Mouse (Mus musculus) brain, embryonic 14.5 days (tissue): Measurements from ENCODE around the gene Epha6. TPM values are rescaled to one million over a fixed set of nuclear protein-coding genes. Genes with fewer than 3 reads are reported as not detected.
A peak's percentile ranks its signal among the peaks of the same experiment; 100 is the strongest.

Experiments
- DNase-seq: peaks from one replicate; pipeline ENCODE4 v3.0.0-alpha.2; 2011; ENCODE audit warnings: low read depth
- CTCF ChIP-seq: fragments of 200-500 bp; IDR thresholded peaks from 2 replicates; pipeline ENCODE4 v1.5.1; 2012; ENCODE audit warnings: inconsistent platforms, mild to moderate bottlenecking, moderate library complexity, borderline replicate concordance; ENCODE audit not compliant: insufficient read depth, insufficient read length; ENCODE audit errors: extremely low read depth
- POLR2A ChIP-seq: fragments of 200-500 bp; IDR thresholded peaks from 2 replicates; pipeline ENCODE4 v1.6.1; 2012; ENCODE audit warnings: mild to moderate bottlenecking, inconsistent platforms, borderline replicate concordance; ENCODE audit not compliant: poor library complexity, insufficient read depth, insufficient read length, severe bottlenecking; ENCODE audit errors: extremely low read depth
- polyA plus RNA-seq: library from polyadenylated mRNA; depleted of rRNA; stranded (reverse); fragments of >200 nt; gene quantifications from 2 replicates; pipeline ENCODE4 v1.2.3, GENCODE M21; 2012

Gene Epha6
- polyA plus RNA-seq, 1 experiment: 4.4 TPM

DNA sequence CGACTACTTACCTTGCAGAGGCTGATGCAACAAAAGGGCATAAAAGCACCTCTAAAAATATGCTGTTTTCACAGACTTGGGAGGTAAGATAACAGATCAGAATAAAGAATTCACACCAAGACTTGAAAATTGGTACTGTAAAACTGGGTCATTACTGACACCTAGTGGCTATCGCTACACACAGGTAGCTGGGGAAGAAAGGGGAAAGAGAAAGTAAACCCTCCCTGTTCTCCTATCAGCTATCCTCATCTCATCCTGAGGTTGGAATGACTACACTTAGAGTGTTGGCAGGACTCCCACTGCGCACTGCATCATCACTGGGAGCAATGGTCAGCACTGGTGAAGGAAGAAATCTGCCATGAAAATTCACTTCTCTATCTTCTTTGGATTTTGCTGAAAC is 988.2 kb downstream of the Epha6 start:
- TF ChIP-seq POLR2A (no peak), CTCF (peak; percentile 59; the same call in 1 of the 2 replicates)
- DNase-seq: peak; percentile 84

DNA sequence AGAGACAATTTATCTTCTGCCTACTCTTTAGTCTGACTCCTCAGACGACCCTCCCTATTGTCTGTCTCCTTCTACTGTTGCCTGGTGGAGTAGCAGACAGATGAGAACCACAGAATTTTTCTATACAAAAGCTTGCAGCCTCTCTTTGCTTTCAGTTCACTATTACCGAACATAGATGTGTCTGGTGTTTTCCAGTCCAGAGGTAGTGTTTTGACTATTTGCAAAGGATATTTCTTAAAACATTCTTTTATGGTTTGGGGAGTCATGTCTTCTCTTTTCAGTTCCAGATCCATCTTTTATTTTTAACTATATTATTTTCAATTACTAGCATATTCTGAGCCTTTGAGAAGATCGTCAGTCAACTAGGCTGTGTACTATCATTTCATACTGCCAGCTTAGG is 989.7 kb downstream of the Epha6 start:
- no peak for DNase-seq
- TF ChIP-seq POLR2A: no peak

DNA sequence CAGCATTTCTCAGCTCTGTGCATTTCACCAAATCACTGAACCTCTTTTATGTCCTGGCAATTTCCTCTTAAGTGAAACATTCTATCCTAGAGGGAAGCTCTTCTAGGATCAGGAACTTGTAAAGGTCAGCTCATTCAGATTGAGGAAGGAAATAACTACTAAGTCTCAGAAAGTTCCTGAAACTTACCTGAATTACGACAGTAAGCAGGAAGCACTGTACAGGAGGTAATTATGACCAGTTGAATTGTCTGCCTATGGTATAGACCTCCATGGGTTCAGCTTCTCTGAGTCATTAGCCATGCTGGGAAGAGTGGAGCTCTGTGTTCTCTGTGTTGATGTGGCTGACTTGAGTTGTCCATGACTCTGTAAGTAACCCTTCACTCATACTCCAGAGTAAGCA is 994.6 kb downstream of the Epha6 start:
- no peak for DNase-seq
- TF ChIP-seq CTCF (no peak), POLR2A (no peak)

DNA sequence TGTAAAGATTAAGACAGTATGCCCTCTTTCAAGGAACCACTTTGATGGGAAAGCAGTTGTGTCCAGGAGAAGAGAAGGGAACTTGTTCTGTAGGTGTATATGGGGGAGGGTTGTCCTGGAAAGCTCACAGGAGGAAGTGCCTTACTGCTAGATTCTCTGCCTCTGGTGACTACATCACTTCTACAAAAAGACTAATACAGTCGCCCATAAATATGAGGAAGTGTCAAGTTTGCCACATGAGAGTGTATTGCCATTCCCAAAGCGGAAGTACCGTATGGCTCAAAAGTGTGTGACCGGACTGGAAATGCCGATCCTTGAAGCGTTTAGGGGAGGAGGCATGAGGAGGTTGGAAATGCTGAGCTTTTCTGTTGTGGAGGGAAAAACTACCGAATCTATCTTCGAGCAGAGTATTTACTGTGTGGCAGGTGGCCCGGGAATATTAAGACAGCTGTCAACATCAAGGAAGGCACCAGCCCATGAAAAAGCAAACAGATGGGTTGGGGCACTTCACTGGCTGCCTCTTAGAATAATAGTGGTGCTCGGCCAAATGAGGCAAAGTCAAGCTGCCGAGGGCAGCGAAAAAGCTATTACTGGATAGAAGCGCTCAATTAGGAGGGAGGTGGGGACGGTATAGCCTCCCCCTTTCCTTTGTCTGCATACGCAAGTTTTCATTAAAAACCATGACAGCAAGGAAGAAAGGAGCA is 1001.1 kb downstream of the Epha6 start:
- no peak for TF ChIP-seq CTCF
- TF ChIP-seq POLR2A: no peak
- peak; percentile 89 for DNase-seq
